Mouse (Mus musculus): Measurements from ENCODE around the gene Olfr703. TPM values are rescaled to one million over a fixed set of nuclear protein-coding genes. Genes with fewer than 3 reads are reported as not detected.

Olfr703 gene
- polyA plus RNA-seq, 1 experiment, result not detected

DNA sequence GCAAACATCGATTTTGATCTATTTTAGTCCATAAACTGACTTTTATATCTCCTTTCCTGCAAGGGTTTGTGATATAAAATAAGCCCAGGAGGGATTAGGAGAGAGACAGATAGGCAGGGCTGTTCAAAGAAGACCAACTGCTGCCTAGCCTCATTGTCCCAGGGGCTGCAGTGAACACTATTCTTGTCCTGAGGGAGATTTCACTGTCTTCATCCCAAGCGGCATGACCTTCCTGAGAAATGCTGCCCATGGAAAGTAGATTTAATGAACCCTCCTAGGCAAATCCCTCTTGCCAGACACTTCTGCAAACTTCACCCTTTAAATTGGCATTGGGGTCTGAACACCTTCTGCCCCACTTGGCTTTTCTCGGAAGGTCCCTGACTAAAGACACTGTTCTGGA, 33.6 kb downstream of the Olfr703 start, which contains the start of gene Olfr705:
TSS of gene Olfr705 (minus strand) at position 101 of the 400 bp plus-strand sequence.
- no peak within 1 kb of the TSS for H3K4me3 ChIP-seq (ENCODE audit: control insufficient read depth, insufficient read depth, low read length)
- H3K4me1 ChIP-seq (replicated peaks; ENCODE audit: control insufficient read depth, insufficient read depth, low read length), result no peaks in the 10 kb centered on the region
- 89% methylated on average over 3 of the region's 3 CpGs for WGBS
- no peak within 1 kb of the TSS for H3K27ac ChIP-seq (ENCODE audit: control insufficient read depth, insufficient read depth, low read length)
- no peaks in the 10 kb centered on the region for H3K27me3 ChIP-seq (ENCODE audit: control insufficient read depth, insufficient read depth, low read length)
- DNase-seq, result no peak
- no peak for TF ChIP-seq CTCF (IDR thresholded peaks at IDR 0.05; ENCODE audit: borderline replicate concordance, control insufficient read depth, extremely low read depth, insufficient read depth, low read length, poor library complexity)
- no peak for TF ChIP-seq POLR2A (IDR thresholded peaks at IDR 0.05; ENCODE audit: control insufficient read depth, extremely low read depth, insufficient read depth, low read length, poor library complexity)
- no peaks in the 10 kb centered on the region for H3K36me3 ChIP-seq (ENCODE audit: control insufficient read depth, insufficient read depth, low read length)

DNA sequence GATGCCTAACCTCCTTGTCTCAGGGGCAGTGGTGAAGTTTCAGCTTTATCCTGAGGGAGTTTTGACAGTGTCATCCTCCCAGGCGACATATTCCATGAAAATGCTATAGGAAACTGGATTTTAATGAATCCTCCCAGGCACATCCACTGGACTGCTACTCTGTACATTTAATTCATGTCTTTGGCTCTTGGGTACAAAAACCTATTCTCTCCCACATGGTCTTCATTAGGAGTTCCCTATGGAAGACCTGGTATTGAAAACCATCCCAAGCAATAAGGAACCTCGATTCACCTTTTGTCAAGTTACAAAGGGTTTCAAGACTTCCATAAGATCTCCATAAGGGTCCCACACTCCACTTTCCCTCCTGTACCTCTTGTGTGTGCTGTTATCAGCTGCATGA, 44.9 kb downstream of the Olfr703 start, which contains the start of gene Olfr706:
TSS of gene Olfr706 (minus strand) at position 101 of the 400 bp plus-strand sequence.
- Histone ChIP-seq H3K36me3 (ENCODE audit: control insufficient read depth, insufficient read depth, low read length) (no peaks in the 10 kb centered on the region), H3K4me3 (ENCODE audit: control insufficient read depth, insufficient read depth, low read length) (no peak within 1 kb of the TSS), H3K27ac (ENCODE audit: control insufficient read depth, insufficient read depth, low read length) (no peak within 1 kb of the TSS), H3K27me3 (ENCODE audit: control insufficient read depth, insufficient read depth, low read length) (no peaks in the 10 kb centered on the region), H3K4me1 (replicated peaks; ENCODE audit: control insufficient read depth, insufficient read depth, low read length) (no peaks in the 10 kb centered on the region)
- TF ChIP-seq CTCF (IDR thresholded peaks at IDR 0.05; ENCODE audit: borderline replicate concordance, control insufficient read depth, extremely low read depth, insufficient read depth, low read length, poor library complexity), result no peak
- no peak for TF ChIP-seq POLR2A (IDR thresholded peaks at IDR 0.05; ENCODE audit: control insufficient read depth, extremely low read depth, insufficient read depth, low read length, poor library complexity)
- DNase-seq, result no peak
- WGBS, result 92% methylated on average over 2 of the region's 2 CpGs

Other genes with a start within 250 kb of the Olfr703 start
- gene Olfr693, start 162.8 kb upstream of the Olfr703 start, polyA plus RNA-seq (2012; rRNA removed), result not detected in 2 replicates
- not detected in 2 replicates for gene Olfr694, start 151.5 kb upstream of the Olfr703 start, polyA plus RNA-seq (2012; rRNA removed)
- gene Olfr695, start 127.0 kb upstream of the Olfr703 start, polyA plus RNA-seq (2012; rRNA removed), result not detected in 2 replicates
- gene Olfr697, start 100.9 kb upstream of the Olfr703 start, polyA plus RNA-seq (2012; rRNA removed), result not detected in 2 replicates
- not detected in 2 replicates for gene Olfr698, start 88.0 kb upstream of the Olfr703 start, polyA plus RNA-seq (2012; rRNA removed)
- gene Olfr699, start 50.2 kb upstream of the Olfr703 start, polyA plus RNA-seq (2012; rRNA removed), result not detected in 2 replicates
- gene Olfr700, start 34.5 kb upstream of the Olfr703 start, polyA plus RNA-seq (2012; rRNA removed), result not detected in 2 replicates
- gene Olfr701, start 29.2 kb upstream of the Olfr703 start, polyA plus RNA-seq (2012; rRNA removed), result 0.09 TPM in 1 of 2 replicates, not detected in the other
- gene Olfr702, start 9.5 kb upstream of the Olfr703 start, polyA plus RNA-seq (2012; rRNA removed), result not detected in 2 replicates
- gene Olfr704, start 19.8 kb downstream of the Olfr703 start, polyA plus RNA-seq (2012; rRNA removed), result not detected in 2 replicates
- not detected in 2 replicates for gene Olfr705, start 33.5 kb downstream of the Olfr703 start, polyA plus RNA-seq (2012; rRNA removed)
- not detected in 2 replicates for gene Olfr706, start 44.8 kb downstream of the Olfr703 start, polyA plus RNA-seq (2012; rRNA removed)
- not detected in 2 replicates for gene Olfr707, start 57.9 kb downstream of the Olfr703 start, polyA plus RNA-seq (2012; rRNA removed)
- not detected in 2 replicates for gene Olfr1532-ps1, start 64.6 kb downstream of the Olfr703 start, polyA plus RNA-seq (2012; rRNA removed)
- not detected in 2 replicates for gene Olfr709-ps1, start 88.9 kb downstream of the Olfr703 start, polyA plus RNA-seq (2012; rRNA removed)
- gene Olfr710, start 105.0 kb downstream of the Olfr703 start, polyA plus RNA-seq (2012; rRNA removed), result not detected in 2 replicates
- not detected in 2 replicates for gene Olfr6, start 120.6 kb downstream of the Olfr703 start, polyA plus RNA-seq (2012; rRNA removed)
- gene Olfr711, start 132.1 kb downstream of the Olfr703 start, polyA plus RNA-seq (2012; rRNA removed), result not detected in 2 replicates
- gene Olfr2, start 162.7 kb downstream of the Olfr703 start, polyA plus RNA-seq (2012; rRNA removed), result not detected in 2 replicates
- not detected in 2 replicates for gene Olfr713, start 187.8 kb downstream of the Olfr703 start, polyA plus RNA-seq (2012; rRNA removed)
- not detected in 2 replicates for gene Olfr714, start 227.6 kb downstream of the Olfr703 start, polyA plus RNA-seq (2012; rRNA removed)
- not detected in 2 replicates for gene Olfr17, start 249.9 kb downstream of the Olfr703 start, polyA plus RNA-seq (2012; rRNA removed)